Mouse (Mus musculus): ENCODE data around the gene Msh4.

DNA sequence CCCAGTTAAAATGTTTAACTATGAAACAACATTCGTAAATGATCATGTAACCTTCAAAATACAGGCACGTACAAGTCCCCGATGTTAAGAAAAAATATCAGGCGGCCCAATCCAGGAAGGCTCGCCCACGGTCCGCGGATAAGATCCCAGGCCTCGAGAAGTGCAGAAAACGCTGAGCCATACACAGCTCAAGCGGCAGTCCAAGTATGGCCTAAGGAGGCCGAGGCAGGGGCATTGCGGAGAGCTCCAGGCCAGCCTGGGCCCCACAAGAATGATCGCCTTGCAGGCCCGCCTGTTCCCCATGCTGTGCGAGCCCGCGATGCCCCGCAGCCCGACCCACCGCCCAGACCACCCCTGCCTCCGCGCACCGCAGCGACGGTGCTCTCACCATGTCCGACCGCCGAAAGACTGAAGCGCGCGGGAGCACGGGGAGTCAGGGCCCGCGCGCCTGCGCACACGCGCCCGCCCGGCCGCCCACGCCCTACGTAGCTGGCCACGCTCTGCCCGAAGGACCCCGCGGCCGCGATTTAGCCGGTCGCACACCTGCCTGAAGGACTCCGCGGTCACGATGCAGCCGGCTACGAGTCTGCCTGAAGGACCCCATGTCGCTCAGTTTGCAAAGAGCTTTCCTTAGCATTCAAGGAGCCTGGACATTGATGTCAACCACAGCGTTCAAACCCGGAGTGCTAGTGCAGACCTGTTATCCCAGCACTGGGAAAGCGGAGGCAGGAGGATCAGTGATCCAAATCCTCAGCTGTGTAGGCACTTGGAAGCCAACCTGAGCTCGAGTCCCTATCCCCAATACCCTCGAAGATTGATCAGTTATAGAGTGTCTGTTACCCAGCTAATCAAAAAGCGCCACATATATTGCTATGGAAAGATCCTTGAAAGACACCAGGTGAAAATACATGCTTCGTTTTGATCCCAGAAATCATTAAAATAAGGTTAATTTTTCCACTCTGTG is 6.9 kb upstream of the Msh4 start, which contains the start of gene Rabggtb:
- TF ChIP-seq MAX (IDR thresholded peaks at IDR 0.05; ENCODE audit: low read length): no peak
- 0 out of 6 replicates have a peak, but pooled peaks of 1 of the 3 experiments have one; percentile 4 for TF ChIP-seq CTCF (IDR thresholded peaks at IDR 0.05 in 2 of 3, conservative IDR thresholded peaks at IDR 0.05 in 1 of 3; ENCODE audit: control insufficient read depth in 1 of 3, insufficient read depth in 1 of 3, low read depth in 2 of 3, low read length in 3 of 3, poor library complexity in 1 of 3, severe bottlenecking in 1 of 3)
- TF ChIP-seq TCF12 (IDR thresholded peaks at IDR 0.05; ENCODE audit: low read depth, low read length): no peak
- no peak for TF ChIP-seq NRF1 (IDR thresholded peaks at IDR 0.05; ENCODE audit: insufficient read depth, low read depth, low read length, poor library complexity, severe bottlenecking)
- no peak for TF ChIP-seq ETS1 (IDR thresholded peaks at IDR 0.05; ENCODE audit: low read depth, low read length)
- no peak for TF ChIP-seq JUND (IDR thresholded peaks at IDR 0.05; ENCODE audit: low read depth, low read length)
- TF ChIP-seq POLR2A (IDR thresholded peaks at IDR 0.05; ENCODE audit: control insufficient read depth in 1 of 2, insufficient read depth in 1 of 2, low read depth in 1 of 2, low read length in 2 of 2, poor library complexity in 1 of 2): peak; percentile 96 to 97
- TF ChIP-seq ZMIZ1 (IDR thresholded peaks at IDR 0.05; ENCODE audit: low read depth, low read length): no peak
- TF ChIP-seq CHD2 (IDR thresholded peaks at IDR 0.05; ENCODE audit: low read length): no peak
- TF ChIP-seq E2F4 (IDR thresholded peaks at IDR 0.05; ENCODE audit: borderline replicate concordance, low read depth, low read length): no peak
- no peak for TF ChIP-seq POLR2AphosphoS2 (IDR thresholded peaks at IDR 0.05; ENCODE audit: low read length)
- no peak for TF ChIP-seq GATA1 (IDR thresholded peaks at IDR 0.05; ENCODE audit: low read depth, low read length)
